Mouse (Mus musculus): ENCODE measurements around the gene Nploc4.

DNA sequence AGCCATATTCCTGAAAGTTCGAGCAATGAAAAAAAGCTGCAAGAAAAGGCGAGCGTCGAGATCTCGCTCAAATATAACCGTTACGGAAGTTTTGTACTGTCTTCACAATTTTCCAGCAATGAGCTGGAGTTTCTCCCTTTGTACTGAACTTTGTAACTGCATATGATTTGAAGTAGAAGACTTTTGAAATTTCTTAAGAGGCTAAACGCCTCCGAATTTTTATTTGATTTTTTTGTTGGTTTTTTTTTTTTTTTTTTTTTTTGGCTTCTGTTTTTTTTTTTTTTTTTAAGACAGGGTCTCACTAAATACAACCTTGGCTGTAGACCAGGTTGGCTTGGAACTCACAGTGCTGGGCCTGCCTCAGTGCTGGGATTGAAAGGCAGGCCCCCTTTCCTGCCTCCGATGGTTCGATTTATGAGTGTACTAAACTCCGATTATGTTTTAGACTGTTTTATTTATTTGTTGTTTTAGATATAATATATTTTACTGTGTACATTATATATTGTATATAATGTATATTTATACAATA is 413 bp upstream of the Nploc4 start:
- TF ChIP-seq CTCF (IDR thresholded peaks at IDR 0.05; ENCODE audit: control insufficient read depth, insufficient read depth, insufficient read length) (no peak), USF1 (IDR thresholded peaks at IDR 0.05; ENCODE audit: low read depth) (no peak)

Data from C2C12 (cell line).